Mouse (Mus musculus) spleen, adult 12 weeks (tissue): ENCODE data around the gene Ptov1.

Experiments
- DNase-seq: peaks from one replicate; pipeline ENCODE4 v3.0.0; 2022; ENCODE audit warnings: low spot score

Ptov1 gene

GRCm38 (mm10) chr7:44814423-44814822, 55.2 kb downstream of the Ptov1 start:
- no peak for DNase-seq

DNA sequence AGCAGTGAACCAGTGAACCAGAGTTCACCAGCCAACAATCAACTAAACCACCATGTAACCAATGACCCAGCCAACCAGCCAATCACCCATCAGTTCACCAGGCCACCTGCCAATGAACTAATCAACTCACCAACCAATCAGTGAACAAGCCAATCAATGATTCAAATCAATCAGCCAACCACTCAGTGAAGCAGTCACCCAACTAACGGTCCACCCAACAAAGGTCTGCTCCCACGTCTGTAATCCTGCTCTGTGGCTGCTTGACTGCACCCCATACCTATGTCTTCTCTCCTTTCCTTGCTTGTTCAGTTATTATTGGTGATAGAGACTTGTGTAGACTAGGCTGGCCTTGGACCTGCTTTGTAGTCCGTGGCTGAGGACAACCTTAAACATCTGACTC, 55.6 kb downstream of the Ptov1 start:
- DNase-seq: no peak
